Mouse (Mus musculus): ENCODE measurements around the gene Ifngr1.
"Not testable (repeated sequence)": the region's sequence is repeated elsewhere in the genome, so short reads cannot be mapped to it uniquely, and the experiment has no call there.

Ifngr1 gene

DNA sequence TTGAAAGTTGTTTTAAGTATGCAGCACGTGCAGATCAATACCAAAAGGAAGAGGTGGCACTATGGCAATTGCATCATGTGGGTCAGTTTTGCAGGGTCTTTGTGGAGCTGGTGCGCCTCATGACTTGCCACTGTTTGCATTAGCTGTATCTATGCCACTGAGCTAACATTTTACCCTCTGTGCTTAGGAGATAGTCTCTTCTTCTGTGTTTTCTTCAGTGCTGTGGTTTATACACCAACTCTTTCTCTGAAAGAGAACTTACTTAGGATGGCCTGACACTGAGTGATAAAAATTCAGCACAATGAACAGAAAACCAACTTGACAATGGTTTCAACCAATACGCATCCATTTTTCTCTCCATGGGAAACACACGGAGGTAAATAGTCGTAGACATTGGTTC, 5.9 kb upstream of the Ifngr1 start:
- intact Hi-C loops (cut with DNase I): no loop called here

GRCm38 (mm10) chr10:19587281-19587680, 4.5 kb upstream of the Ifngr1 start:
- intact Hi-C loops (cut with DNase I): no loop called here

DNA sequence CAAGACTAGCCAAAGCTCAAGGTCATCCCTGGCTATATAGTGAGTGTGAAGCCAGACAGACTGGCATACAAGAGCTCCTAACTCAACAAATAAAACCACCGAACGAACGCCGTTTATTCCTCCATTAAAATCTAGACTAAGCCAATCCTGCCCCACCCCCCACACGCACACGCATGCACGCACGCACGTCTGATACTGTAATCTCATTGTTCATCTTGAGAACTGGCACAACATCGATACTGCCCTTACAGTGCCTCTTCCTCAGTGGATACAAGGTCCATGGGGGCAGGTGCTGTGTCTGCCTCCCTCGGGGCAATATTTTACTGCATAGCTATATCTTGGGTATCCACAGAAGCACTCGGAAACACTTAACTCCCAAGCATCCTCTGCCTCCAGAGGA, 2.1 kb upstream of the Ifngr1 start:
- intact Hi-C loops (cut with DNase I): loop anchor here (10.0 kb wide), 1 partner anchor 315 kb away; the partner anchor contains the start of gene Pex7

- intact Hi-C loops (cut with DNase I): loop anchor here (10.0 kb wide), 1 partner anchor 314 kb away; the partner anchor contains the start of gene Pex7
Observed at GRCm38 (mm10) chr10:19591286-19591640, 486 bp upstream of the Ifngr1 start.

- intact Hi-C loops (cut with DNase I): loop anchor here (10.0 kb wide), 1 partner anchor 312 kb away; the partner anchor contains the start of gene Pex7
Observed at GRCm38 (mm10) chr10:19592556-19592955, 807 bp downstream of the Ifngr1 start.

GRCm38 (mm10) chr10:19593296-19593695, 1.5 kb downstream of the Ifngr1 start:
- intact Hi-C loops (cut with DNase I): loop anchor here (10.0 kb wide), 1 partner anchor 312 kb away; the partner anchor contains the start of gene Pex7

DNA sequence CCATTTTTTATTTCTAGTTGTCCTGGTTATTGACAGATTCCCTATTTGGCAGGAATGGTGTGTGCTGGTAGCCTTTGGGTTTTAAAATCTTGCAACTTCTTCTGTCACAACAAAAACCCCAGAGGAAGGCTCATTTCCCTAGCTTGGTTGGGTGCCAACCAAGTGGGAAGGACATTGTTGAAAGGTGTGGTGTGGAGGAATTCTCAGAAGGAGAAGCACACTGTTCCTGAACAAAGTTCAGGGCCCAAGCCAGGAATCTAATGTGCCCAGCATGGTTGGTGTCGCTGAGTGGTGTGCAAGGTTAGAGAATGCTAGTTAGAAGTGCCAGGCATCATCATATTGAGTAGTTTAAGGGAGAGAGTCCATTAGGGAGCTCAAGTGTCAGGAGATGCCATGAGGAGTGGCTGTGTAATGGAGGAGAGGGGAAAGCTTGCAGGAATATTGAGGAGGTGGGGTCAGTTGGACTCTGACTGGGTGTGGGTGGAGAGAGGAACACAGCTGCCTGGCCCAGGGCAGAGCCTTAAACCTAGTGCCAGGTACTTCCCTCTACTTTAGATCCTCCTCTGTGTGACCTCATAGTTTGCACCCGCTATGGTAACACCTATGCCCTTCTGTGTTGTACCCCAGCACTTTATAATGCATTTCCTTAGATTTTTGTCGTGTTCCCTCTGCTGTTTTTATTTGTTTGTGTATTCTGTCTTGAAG, 2.6 kb downstream of the Ifngr1 start:
- intact Hi-C loops (cut with DNase I): loop anchor here (10.0 kb wide), 1 partner anchor 310 kb away; the partner anchor contains the start of gene Pex7

DNA sequence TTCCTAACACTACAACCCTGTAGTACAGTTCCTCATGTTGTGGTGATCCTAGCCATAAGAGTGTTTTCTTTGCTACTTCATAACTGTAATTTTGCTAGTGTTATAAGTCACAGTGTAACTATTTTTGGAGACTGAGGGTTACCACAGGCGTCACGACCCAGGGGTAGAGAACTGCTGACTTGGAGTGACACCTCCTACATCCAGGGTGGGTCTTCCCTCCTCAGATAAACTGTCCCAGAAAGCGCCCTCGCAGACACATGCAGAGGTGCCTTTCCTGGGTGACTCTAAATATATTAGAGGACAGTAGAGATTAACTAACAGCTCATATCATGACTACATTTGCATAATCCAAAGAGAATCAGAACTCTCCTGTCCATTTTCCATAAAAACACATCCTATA, 5.1 kb downstream of the Ifngr1 start:
- intact Hi-C loops (cut with DNase I): loop anchor here (10.0 kb wide), 1 partner anchor 308 kb away; the partner anchor contains the start of gene Pex7

DNA sequence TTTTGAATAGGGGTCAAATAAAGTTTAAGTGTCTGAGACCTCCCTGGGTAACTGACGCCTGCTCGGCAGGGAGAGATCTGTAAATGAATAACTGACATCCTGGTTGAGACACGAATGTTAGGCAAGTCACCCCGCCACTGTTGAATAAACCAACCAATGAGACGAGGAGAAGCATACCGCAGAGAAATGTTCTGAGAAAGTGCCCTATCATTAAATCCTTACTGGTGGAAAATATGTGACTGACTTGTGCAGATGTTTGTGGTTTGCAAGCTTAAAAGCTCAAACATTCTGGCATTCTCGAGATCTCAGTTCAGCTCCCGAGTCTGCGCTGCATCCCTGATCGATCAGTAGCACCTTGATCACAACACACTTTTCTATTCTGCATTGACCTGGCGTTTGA, 6.3 kb downstream of the Ifngr1 start:
- intact Hi-C loops (cut with DNase I): loop anchor here (10.0 kb wide), 1 partner anchor 307 kb away; the partner anchor contains the start of gene Pex7

DNA sequence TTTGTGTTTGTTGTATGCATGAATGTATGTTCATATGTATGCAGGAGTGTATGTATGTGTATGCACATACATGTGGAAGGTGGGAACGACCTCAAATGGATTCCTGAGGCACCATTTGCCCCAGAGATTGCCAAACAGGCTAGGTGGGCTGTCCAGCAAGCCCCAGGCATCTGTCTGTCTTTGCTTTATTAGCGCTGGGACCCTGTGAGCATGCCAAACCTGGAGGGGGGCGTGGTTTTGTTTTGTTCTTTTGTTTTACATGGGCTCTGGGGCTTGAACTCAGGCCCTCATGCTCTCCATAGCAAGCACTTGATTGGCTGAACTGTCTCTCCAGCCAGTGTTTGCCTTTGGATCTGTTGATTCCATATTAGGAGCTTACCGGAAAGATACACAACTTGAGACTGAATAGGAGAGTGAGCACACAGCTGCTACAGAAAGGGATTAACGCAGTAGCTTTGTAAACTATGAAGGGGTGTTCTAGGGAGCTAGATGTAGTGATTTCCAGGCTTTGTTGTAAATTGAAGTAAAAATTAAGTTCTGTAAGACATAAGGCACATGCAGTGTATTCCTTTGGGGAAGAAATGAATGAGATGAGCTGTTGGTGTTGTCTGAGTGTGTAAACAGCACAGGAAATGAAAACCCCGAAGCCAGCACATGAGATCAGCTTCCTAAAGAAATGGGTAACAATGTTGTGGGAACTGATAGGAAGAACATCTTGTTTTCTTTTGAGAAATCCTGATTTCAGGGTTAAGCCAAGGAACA, 7.8 kb downstream of the Ifngr1 start:
- intact Hi-C loops (cut with DNase I): loop anchor here (10.0 kb wide), 1 partner anchor 305 kb away; the partner anchor contains the start of gene Pex7

- intact Hi-C loops (cut with DNase I): no loop called here
Observed at GRCm38 (mm10) chr10:19600093-19600420, 8.3 kb downstream of the Ifngr1 start.

DNA sequence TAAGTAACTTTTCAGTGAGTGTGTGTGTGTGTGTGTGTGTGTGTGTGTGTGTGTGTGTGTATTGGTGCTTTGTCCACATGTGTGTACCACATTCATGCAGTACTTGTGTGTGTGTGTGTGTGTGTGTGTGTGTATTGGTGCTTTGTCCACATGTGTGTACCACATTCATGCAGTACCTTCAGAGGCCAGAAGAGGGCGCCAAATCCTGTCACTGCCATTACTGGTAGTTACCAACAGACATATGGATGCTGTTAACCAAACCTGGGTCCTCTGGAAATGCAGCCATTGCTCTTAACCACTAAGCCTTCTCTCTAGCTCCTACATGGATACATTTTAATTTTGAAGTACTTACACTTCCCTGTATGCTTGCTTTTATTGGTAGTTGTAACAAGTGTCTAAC, 9.8 kb downstream of the Ifngr1 start:
- intact Hi-C loops (cut with DNase I): not testable (repeated sequence)

DNA sequence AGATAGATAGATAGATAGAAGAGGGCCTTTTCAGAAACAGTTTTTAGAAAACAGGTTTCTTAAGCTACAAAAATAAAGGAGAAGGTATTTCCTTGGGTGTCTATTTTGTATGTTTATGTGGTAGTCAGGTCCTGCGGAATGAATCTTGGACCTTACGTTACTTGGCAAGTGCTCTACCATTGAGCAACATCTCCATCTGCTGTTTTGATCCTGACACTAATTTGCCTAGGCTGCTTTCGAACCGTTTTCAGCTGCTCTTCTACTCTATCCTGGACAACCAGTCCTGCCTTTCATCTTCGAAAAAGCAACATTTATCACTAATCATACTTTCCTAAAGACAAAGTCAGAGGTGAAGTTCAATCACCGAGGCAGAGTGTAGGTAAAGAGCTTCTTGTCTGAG, 11.5 kb downstream of the Ifngr1 start:
- intact Hi-C loops (cut with DNase I): no loop called here

DNA sequence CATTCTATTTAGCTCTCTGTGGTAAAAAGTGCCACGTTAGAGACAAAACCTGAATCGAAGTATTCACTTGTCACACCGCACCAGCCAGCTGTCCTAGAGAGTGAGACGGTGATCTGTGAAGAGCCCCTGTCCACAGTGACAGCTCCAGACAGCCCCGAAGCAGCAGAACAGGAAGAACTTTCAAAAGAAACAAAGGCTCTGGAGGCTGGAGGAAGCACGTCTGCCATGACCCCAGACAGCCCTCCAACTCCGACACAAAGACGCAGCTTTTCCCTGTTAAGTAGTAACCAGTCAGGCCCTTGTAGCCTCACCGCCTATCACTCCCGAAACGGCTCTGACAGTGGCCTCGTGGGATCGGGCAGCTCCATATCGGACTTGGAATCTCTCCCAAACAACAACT, 17.4 kb downstream of the Ifngr1 start:
- intact Hi-C loops (cut with DNase I): no loop called here

GRCm38 (mm10) chr10:19611616-19612015, 19.9 kb downstream of the Ifngr1 start:
- intact Hi-C loops (cut with DNase I): no loop called here

GRCm38 (mm10) chr10:19613111-19613753, 21.5 kb downstream of the Ifngr1 start:
- intact Hi-C loops (cut with DNase I): no loop called here

GRCm38 (mm10) chr10:19619736-19620135, 28.0 kb downstream of the Ifngr1 start:
- intact Hi-C loops (cut with DNase I): no loop called here

GRCm38 (mm10) chr10:19621408-19622048, 29.8 kb downstream of the Ifngr1 start, which contains the start of gene Il22ra2:
Il22ra2 (plus strand) TSS chr10:19621998.
- intact Hi-C loops (cut with DNase I): no loop called here

- intact Hi-C loops (cut with DNase I): no loop called here
Observed at GRCm38 (mm10) chr10:19624617-19625016, 32.9 kb downstream of the Ifngr1 start.

DNA sequence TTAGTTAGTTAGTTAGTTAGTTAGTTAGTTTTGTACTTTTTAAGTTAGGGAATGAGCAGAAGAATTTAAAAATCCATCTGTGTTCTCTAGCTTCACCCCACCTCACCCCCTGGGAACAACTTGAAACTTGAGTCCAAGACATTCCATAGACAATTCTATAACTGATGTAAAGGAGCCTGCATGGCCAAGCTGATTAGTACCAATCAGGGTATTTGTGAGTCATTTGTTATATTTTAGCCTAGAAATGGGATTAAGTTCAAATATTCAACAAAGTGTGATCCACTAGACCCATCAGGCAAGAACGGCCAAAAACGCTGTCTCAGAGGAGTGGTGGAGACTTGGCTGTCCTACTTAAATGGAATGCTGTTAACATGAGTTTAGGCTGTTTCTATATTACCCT, 35.6 kb downstream of the Ifngr1 start:
- intact Hi-C loops (cut with DNase I): no loop called here

- intact Hi-C loops (cut with DNase I): no loop called here
Observed at GRCm38 (mm10) chr10:19627748-19628147, 36.0 kb downstream of the Ifngr1 start.
